Mouse (Mus musculus) erythroblast, embryonic 14.5 days (primary cell): Measurements from ENCODE around the gene Slc12a1.

Experiments
- GATA1 ChIP-seq: IDR thresholded peaks from 2 replicates; pipeline ENCODE4 v1.6.1; 2012; ENCODE audit warnings: low read length, inconsistent platforms, mixed read lengths
- TAL1 ChIP-seq: IDR thresholded peaks from 3 replicates; pipeline ENCODE4 v1.6.1; 2012; ENCODE audit warnings: low read length, inconsistent platforms, mixed read lengths

- TF ChIP-seq GATA1 (no peak), TAL1 (no peak)
Measured at GRCm38 (mm10) chr2:125136846-125137245, 15.5 kb upstream of the Slc12a1 start.
